Mouse (Mus musculus) liver, embryonic 11.5 days (tissue): Measurements from ENCODE around the gene Coro1c. TPM values are rescaled to one million over a fixed set of nuclear protein-coding genes. Genes with fewer than 3 reads are reported as not detected.
A peak's percentile ranks its signal among the peaks of the same experiment; 100 is the strongest.

Experiments used
- ATAC-seq: fragments of 200-750 bp; cut with Nextera tagmentation; replicated peaks from 2 replicates; pipeline ENCODE4 v1.8.0; 2017; ENCODE audit warnings: moderate number of reproducible peaks, mild to moderate bottlenecking, moderate TSS enrichment, moderate library complexity; ENCODE audit not compliant: low FRiP score
- DNase-seq: peaks from one replicate; pipeline ENCODE4 v3.0.0-alpha.2; 2017; ENCODE audit warnings: low spot score
- H3K27ac ChIP-seq: fragments of 300-500 bp; sonication (generic); 2 replicates; pipeline ENCODE4 v1.5.1; 2014; ENCODE audit warnings: mild to moderate bottlenecking, low read depth, low read length, control low read depth
- H3K27me3 ChIP-seq: fragments of 300-500 bp; sonication (generic); replicated peaks from 2 replicates; pipeline ENCODE4 v1.6.1; 2014; ENCODE audit warnings: low read length, mixed read lengths; ENCODE audit not compliant: control insufficient read depth, insufficient read depth
- H3K36me3 ChIP-seq: fragments of 300-500 bp; sonication (generic); 2 replicates; pipeline ENCODE4 v1.6.1; 2014; ENCODE audit warnings: mild to moderate bottlenecking, low read length, moderate library complexity, mixed read lengths; ENCODE audit not compliant: control insufficient read depth, insufficient read depth
- H3K4me1 ChIP-seq: fragments of 300-500 bp; sonication (generic); replicated peaks from 2 replicates; pipeline ENCODE4 v1.6.1; 2014; ENCODE audit warnings: low read length, mixed read lengths; ENCODE audit not compliant: control insufficient read depth, insufficient read depth
- H3K4me2 ChIP-seq: fragments of 300-500 bp; sonication (generic); 2 replicates; pipeline ENCODE4 v1.6.1; 2014; ENCODE audit warnings: mild to moderate bottlenecking, control low read depth, moderate library complexity
- H3K4me3 ChIP-seq: fragments of 300-500 bp; sonication (generic); 2 replicates; pipeline ENCODE4 v1.5.1; 2014; ENCODE audit warnings: low read depth, low read length, control low read depth
- H3K9ac ChIP-seq: fragments of 300-500 bp; sonication (generic); 2 replicates; pipeline ENCODE4 v1.6.1; 2014; ENCODE audit warnings: low read depth, low read length, control low read depth
- H3K9me3 ChIP-seq: fragments of 300-500 bp; sonication (generic); 2 replicates; pipeline ENCODE4 v1.6.1; 2016; ENCODE audit warnings: low read length, inconsistent platforms, mixed read lengths; ENCODE audit not compliant: control insufficient read depth
- WGBS: fragments of 180-500 bp; shearing (Covaris S2); extraction: QIAGEN DNeasy Blood & Tissue Kit; methylation state at CpG from one replicate; pipeline ENCODE4 v1.1.7; 2014; 5-methylcytosine and 5-hydroxymethylcytosine counted together
- polyA plus RNA-seq: library from polyadenylated mRNA; unstranded; fragments of >200 nt; fragmentation: Nextera tagmentation; extraction: Ambion mirVana; gene quantifications from 2 replicates; pipeline ENCODE4 v1.2.1, GENCODE M21; 2014

Coro1c gene
- polyA plus RNA-seq, 1 experiment from 2014 or later: 122 TPM

DNA sequence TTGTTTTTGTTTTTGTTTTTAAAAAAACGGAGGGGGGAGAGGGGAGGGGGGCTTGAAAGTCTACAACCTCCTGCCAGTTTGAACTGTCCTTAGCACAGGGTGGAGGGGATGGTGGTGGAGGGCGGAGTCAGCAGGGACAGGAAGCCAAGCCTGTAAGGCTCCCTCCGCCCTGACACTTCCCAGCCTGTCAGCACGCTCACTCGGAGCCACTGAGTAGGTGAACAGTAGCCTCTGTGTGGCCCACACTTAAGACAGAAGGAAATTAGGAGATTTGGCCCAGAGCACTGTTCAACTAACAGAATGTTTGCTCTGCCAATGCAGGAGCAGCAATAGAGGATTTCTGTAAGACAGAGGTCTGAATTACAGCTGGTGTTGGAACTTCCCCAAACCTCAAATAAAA is 49.6 kb downstream of the Coro1c start:
- peaks cover 13% of the 10 kb centered on the region for H3K36me3 ChIP-seq
- DNase-seq: no peak
- H3K27ac ChIP-seq: peak overlapping the region; percentile 35; the same call in 1 of the 2 replicates
- peak; percentile 77 for ATAC-seq
- peaks cover 20% of the 10 kb centered on the region for H3K4me1 ChIP-seq
- H3K4me2 ChIP-seq: peak overlapping the region; percentile 33; the same call in 1 of the 2 replicates
- H3K4me3 ChIP-seq: no peak overlapping the region
- no peaks in the 10 kb centered on the region for H3K9me3 ChIP-seq
- H3K27me3 ChIP-seq: no peaks in the 10 kb centered on the region
- WGBS: 38% methylated on average over 5 of the region's 5 CpGs
- 0 out of 2 replicates have a peak overlapping the region, but pooled peaks have one; percentile 12 for H3K9ac ChIP-seq

- H3K36me3 ChIP-seq: peaks cover 9% of the 10 kb centered on the region
- H3K9me3 ChIP-seq: no peaks in the 10 kb centered on the region
- H3K9ac ChIP-seq: no peak overlapping the region
- H3K4me2 ChIP-seq: no peak overlapping the region
- no peak overlapping the region for H3K4me3 ChIP-seq
- H3K4me1 ChIP-seq: peaks cover 20% of the 10 kb centered on the region
- 81% methylated on average over 10 of the region's 10 CpGs for WGBS
- ATAC-seq (no peak), DNase-seq (no peak)
- H3K27ac ChIP-seq: no peak overlapping the region
- no peaks in the 10 kb centered on the region for H3K27me3 ChIP-seq
Observed at GRCm38 (mm10) chr5:113858550-113858949, 50.0 kb downstream of the Coro1c start.

DNA sequence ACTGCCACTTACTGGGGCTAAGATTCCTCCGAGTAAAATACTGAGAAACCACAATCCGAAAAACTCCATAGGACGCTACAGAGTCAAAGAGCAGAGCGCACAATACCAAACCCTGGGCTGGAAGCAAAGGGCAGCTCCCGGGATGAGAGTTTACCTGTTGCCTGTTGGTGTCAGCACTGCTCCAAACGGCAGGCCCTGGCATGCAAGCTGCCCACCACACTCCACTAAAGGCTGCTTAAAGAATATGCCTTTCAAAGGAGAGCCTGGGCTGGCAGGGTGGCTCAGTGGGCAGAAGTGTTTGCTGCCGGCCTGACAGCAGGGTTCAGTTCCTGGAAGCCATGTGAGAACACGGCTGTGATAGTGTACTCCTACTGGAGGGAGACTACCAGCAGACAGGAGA is 50.9 kb downstream of the Coro1c start:
- Histone ChIP-seq H3K4me1 (peaks cover 20% of the 10 kb centered on the region), H3K27ac (no peak overlapping the region), H3K9ac (no peak overlapping the region), H3K27me3 (no peaks in the 10 kb centered on the region), H3K9me3 (no peaks in the 10 kb centered on the region), H3K36me3 (peaks cover 6% of the 10 kb centered on the region), H3K4me2 (no peak overlapping the region), H3K4me3 (no peak overlapping the region)
- WGBS: 75% methylated on average over 8 of the region's 8 CpGs
- no peak for DNase-seq
- no peak for ATAC-seq

GRCm38 (mm10) chr5:113856631-113857030 is 51.9 kb downstream of the Coro1c start:
- Histone ChIP-seq H3K4me1 (peaks cover 20% of the 10 kb centered on the region), H3K4me2 (no peak overlapping the region), H3K9me3 (no peaks in the 10 kb centered on the region), H3K9ac (no peak overlapping the region), H3K27me3 (no peaks in the 10 kb centered on the region), H3K27ac (no peak overlapping the region), H3K36me3 (peaks cover 10% of the 10 kb centered on the region), H3K4me3 (no peak overlapping the region)
- 76% methylated on average over 7 of the region's 7 CpGs for WGBS
- no peak for ATAC-seq
- no peak for DNase-seq

GRCm38 (mm10) chr5:113855696-113856095 is 52.9 kb downstream of the Coro1c start:
- ATAC-seq (no peak), DNase-seq (no peak)
- Histone ChIP-seq H3K4me2 (no peak overlapping the region), H3K4me3 (no peak overlapping the region), H3K9me3 (no peaks in the 10 kb centered on the region), H3K9ac (no peak overlapping the region), H3K27me3 (no peaks in the 10 kb centered on the region), H3K4me1 (peaks cover 24% of the 10 kb centered on the region), H3K27ac (no peak overlapping the region), H3K36me3 (peaks cover 12% of the 10 kb centered on the region)
- 64% methylated on average over 3 of the region's 3 CpGs for WGBS

GRCm38 (mm10) chr5:113855117-113855516 is 53.4 kb downstream of the Coro1c start:
- no peaks in the 10 kb centered on the region for H3K27me3 ChIP-seq
- no peak overlapping the region for H3K9ac ChIP-seq
- no peak overlapping the region for H3K4me2 ChIP-seq
- DNase-seq: no peak
- ATAC-seq: no peak
- no peak overlapping the region for H3K27ac ChIP-seq
- peaks cover 28% of the 10 kb centered on the region for H3K4me1 ChIP-seq
- H3K36me3 ChIP-seq: peaks cover 18% of the 10 kb centered on the region
- no peaks in the 10 kb centered on the region for H3K9me3 ChIP-seq
- 93% methylated on average over 10 of the region's 10 CpGs for WGBS
- no peak overlapping the region for H3K4me3 ChIP-seq

GRCm38 (mm10) chr5:113854494-113854893 is 54.1 kb downstream of the Coro1c start:
- H3K36me3 ChIP-seq: peaks cover 24% of the 10 kb centered on the region
- no peak overlapping the region for H3K4me3 ChIP-seq
- no peak overlapping the region for H3K9ac ChIP-seq
- no peak overlapping the region for H3K27ac ChIP-seq
- H3K4me2 ChIP-seq: no peak overlapping the region
- H3K27me3 ChIP-seq: no peaks in the 10 kb centered on the region
- H3K4me1 ChIP-seq: peaks cover 25% of the 10 kb centered on the region
- DNase-seq (peak; percentile 82), ATAC-seq (no peak; the same call in 1 of the 2 replicates)
- 42% methylated on average over 14 of the region's 14 CpGs for WGBS
- H3K9me3 ChIP-seq: no peaks in the 10 kb centered on the region

GRCm38 (mm10) chr5:113853541-113853940 is 55.0 kb downstream of the Coro1c start:
- Histone ChIP-seq H3K27me3 (no peaks in the 10 kb centered on the region), H3K9ac (no peak overlapping the region), H3K36me3 (peaks cover 32% of the 10 kb centered on the region), H3K27ac (no peak overlapping the region), H3K4me1 (peaks cover 16% of the 10 kb centered on the region), H3K4me2 (no peak overlapping the region), H3K4me3 (no peak overlapping the region), H3K9me3 (no peaks in the 10 kb centered on the region)
- 93% methylated on average over 10 of the region's 10 CpGs for WGBS
- DNase-seq (no peak), ATAC-seq (no peak)

DNA sequence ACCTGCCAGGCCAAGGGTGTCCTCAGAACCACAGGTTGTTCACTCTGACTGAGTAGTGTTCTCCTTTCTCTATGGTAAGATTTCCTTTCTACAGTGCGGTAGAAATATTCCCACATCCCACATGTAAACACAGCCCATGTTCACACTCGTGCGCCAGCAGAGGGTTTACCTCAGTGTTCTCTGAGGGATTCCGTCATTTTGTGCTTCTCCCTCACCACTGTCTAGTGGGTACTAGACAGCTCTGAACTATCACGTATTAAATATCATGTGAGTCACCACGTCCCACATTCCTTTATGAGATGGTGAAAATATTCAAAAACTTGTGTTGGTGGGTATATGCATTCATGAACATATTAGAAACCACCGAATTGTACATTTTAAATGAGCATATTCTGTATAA is 56.1 kb downstream of the Coro1c start:
- H3K27me3 ChIP-seq: no peaks in the 10 kb centered on the region
- no peak overlapping the region for H3K9ac ChIP-seq
- H3K27ac ChIP-seq: no peak overlapping the region
- DNase-seq (no peak), ATAC-seq (no peak)
- H3K4me1 ChIP-seq: peaks cover 15% of the 10 kb centered on the region
- H3K4me2 ChIP-seq: no peak overlapping the region
- H3K36me3 ChIP-seq: peaks cover 37% of the 10 kb centered on the region
- H3K4me3 ChIP-seq: no peak overlapping the region
- H3K9me3 ChIP-seq: no peaks in the 10 kb centered on the region
- 92% methylated on average over 7 of the region's 7 CpGs for WGBS
